Mouse (Mus musculus) bone marrow macrophage, adult 2 months (primary cell): Measurements from ENCODE around the gene Hist1h1d.

Source experiments
- CTCF ChIP-seq: IDR thresholded peaks from 2 replicates; pipeline ENCODE4 v1.5.1; 2012; ENCODE audit warnings: low read depth, mild to moderate bottlenecking, low read length, moderate library complexity
- POLR2A ChIP-seq: IDR thresholded peaks from 2 replicates; pipeline ENCODE4 v1.6.1; 2012; ENCODE audit warnings: mild to moderate bottlenecking, low read depth, low read length, borderline replicate concordance

- TF ChIP-seq CTCF (no peak), POLR2A (no peak)
Measured at GRCm38 (mm10) chr13:23556906-23557305, 3.8 kb downstream of the Hist1h1d start.
